ENCODE assay signal across 8 mouse cellular contexts in the genomic region with DNA sequence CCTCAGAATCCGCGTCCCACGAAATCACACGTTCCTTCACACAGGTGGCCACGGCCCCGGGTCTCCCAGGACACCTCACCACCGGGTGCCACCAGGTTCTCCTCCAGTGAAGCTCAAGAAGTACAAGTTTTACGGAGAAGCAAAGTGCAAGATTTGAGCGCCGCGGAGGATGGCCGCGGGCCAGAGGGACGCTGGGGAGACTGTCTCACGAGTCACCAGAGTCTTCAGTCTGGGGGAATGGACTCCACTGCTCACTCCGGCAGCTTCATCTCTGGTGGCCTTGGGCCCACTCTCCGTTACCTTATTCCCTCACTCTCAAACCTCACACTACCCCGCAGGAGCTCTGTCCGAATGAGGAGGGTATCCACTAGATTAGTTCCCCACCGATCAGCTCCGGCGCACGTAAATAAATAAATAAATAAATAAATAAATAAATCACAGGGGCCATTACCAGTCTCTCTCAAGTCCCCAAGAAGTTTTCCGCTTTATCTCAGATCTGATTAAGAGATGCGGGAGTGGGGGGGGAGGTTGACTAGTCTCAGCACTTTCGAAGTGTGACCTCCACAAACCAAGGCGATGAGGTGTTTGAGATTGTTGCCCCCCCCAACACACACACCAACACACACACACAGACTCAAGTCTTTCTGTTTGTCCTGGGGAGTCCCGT. TPM values are rescaled to one million over a fixed set of nuclear protein-coding genes. Genes with fewer than 3 reads are reported as not detected.
A peak's percentile ranks its signal among the peaks of the same experiment; 100 is the strongest.
DNase-seq lines count a peak whose midpoint lies in the region; ATAC-seq lines count a peak whose summit lies in the region.

No protein-coding gene starts in this region.

- H3K9me3 ChIP-seq in midbrain, embryonic 12.5 days = no peaks in the 10 kb centered on the region

- H3K9ac ChIP-seq in midbrain, embryonic 12.5 days (replicated peaks) = peak overlapping the region; percentile 99

- H3K4me1 ChIP-seq in brown adipose tissue, adult 24 weeks (ENCODE audit: control insufficient read depth, insufficient read depth, insufficient read length, low read length) = peaks cover 20% of the 10 kb centered on the region
- peaks cover 63% of the 10 kb centered on the region for H3K4me1 ChIP-seq in midbrain, embryonic 12.5 days

- intact Hi-C loops in heart, postnatal 10 days (cut with DNase I) = loop anchor here (5.0 kb wide), 2 partner anchors 51 to 131 kb away; no protein-coding TSS in a partner anchor

- peak; percentile 35 to 40 for DNase-seq in lung, adult 18-20 months
- no peak for DNase-seq in lung, postnatal 25 days (ENCODE audit: low spot score)
- DNase-seq in heart, postnatal 10 days = peak; percentile 58 to 63
- DNase-seq in kidney, postnatal 25 days = peak; percentile 62 to 79
- peak; percentile 31 for DNase-seq in thymus, postnatal 0 days (ENCODE audit: low spot score)
- no peak for DNase-seq in adipocyte (ENCODE audit: low spot score)

- 0 out of 2 replicates have a peak, but pooled peaks cover 3% of the 10 kb centered on the region for H3K27me3 ChIP-seq in midbrain, embryonic 12.5 days

- under 1% methylated on average over 28 of the region's 28 CpGs for WGBS in midbrain, embryonic 12.5 days

- peak overlapping the region; percentile 97 for H3K4me3 ChIP-seq in brown adipose tissue, adult 24 weeks (ENCODE audit: insufficient read depth, low read depth, low read length)
- peak overlapping the region; percentile 95 for H3K4me3 ChIP-seq in midbrain, embryonic 12.5 days

- peak overlapping the region; percentile 91 for H3K4me2 ChIP-seq in midbrain, embryonic 12.5 days (replicated peaks)

- H3K27ac ChIP-seq in brown adipose tissue, adult 24 weeks (replicated peaks; ENCODE audit: low read depth, low read length) = no peak overlapping the region
- H3K27ac ChIP-seq in midbrain, embryonic 12.5 days (replicated peaks) = peak overlapping the region; percentile 95

- H3K36me3 ChIP-seq in midbrain, embryonic 12.5 days = 0 out of 2 replicates have a peak, but pooled peaks cover 8% of the 10 kb centered on the region

- no peak; the same call in 1 of the 2 replicates for ATAC-seq in midbrain, embryonic 12.5 days (ENCODE audit: low FRiP score, low read depth)

RNA-seq across cellular contexts. Expression of gene Foxp4, which starts 1.3 kb away (rescaled TPM):
- 8.5 and 9.2 TPM in 2 replicates for polyA plus RNA-seq in brown adipose tissue, adult 24 weeks (2012; ENCODE audit: insufficient read depth, insufficient read length, missing spikeins)
- 10 to 100 TPM; 12.3 to 15.9 TPM for total RNA-seq in heart, postnatal 10 days (2021)
- 34.5 and 35.3 TPM in 2 replicates for polyA plus RNA-seq in midbrain, embryonic 12.5 days (2016; fragmentation: Nextera tagmentation; extraction: Ambion mirVana)
- polyA plus RNA-seq in thymus, postnatal 0 days (2015; fragmentation: Nextera tagmentation; extraction: Ambion mirVana) = 18.0 TPM in 2 replicates

Comparison
In these comparisons a context has a peak if more than half of its experiments do, and no peak if none do; other contexts are left out.
1. DNase-seq: peak in lung, adult 18-20 months (2 of 2), heart, postnatal 10 days (2 of 2), kidney, postnatal 25 days (2 of 2) and thymus, postnatal 0 days (single experiment); none in lung, postnatal 25 days (single experiment) and adipocyte (single experiment).